Mouse (Mus musculus): Measurements from ENCODE around the gene Ostm1.

DNA sequence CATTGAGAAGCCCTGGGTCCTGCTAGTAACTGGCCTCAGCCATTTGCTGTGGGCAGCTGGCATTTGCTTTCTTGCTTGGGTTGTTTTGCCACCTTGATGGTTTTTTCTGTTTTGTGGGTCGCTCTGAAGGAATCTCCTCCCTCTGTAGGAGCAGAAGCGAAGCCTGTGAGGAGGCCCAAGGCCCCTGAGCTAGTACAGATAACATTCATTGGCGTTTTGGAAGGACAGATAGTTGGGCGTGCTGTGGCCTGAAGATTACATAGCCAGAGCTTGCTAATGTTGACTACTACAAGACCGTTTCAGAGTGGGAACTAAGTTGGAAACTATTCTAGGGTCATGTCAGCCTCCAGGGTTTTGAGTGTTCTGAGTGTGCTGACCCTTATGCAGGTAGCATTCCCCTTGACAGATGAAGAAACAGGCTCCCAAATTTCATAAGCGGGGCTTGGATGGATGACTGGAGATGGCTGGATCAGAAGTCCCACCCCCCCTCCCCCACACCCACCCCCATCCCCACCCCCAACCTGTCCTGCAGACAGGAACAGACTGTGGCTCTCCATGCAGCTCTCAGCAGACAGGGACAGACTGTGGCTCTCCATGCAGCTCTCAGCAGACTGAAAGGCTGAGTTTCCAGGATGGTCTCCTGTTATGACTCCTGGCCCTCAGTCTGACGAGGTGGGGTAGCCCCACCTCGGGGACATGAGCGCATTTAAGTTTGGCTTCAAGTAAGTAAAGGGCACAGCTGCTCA lies 45.9 kb upstream of the Ostm1 start:
- TF ChIP-seq CTCF (IDR thresholded peaks at IDR 0.05; ENCODE audit: extremely low read depth, insufficient read length, insufficient replicate concordance, low read depth, low read length) = no peak
- no peak for TF ChIP-seq POLR2A (IDR thresholded peaks at IDR 0.05; ENCODE audit: low read depth, low read length)
